Mouse (Mus musculus) olfactory bulb, adult 2 months (tissue): Measurements from ENCODE around the gene Il2rb.

Source experiments
- CTCF ChIP-seq: fragments of 200-500 bp; IDR thresholded peaks from 2 replicates; pipeline ENCODE4 v1.5.1; 2012; ENCODE audit warnings: low read depth, mild to moderate bottlenecking, low read length, moderate library complexity; ENCODE audit not compliant: insufficient read depth
- POLR2A ChIP-seq: fragments of 200-500 bp; IDR thresholded peaks from 2 replicates; pipeline ENCODE4 v1.6.1; 2012; ENCODE audit warnings: mild to moderate bottlenecking, low read depth, low read length, moderate library complexity; ENCODE audit not compliant: insufficient read depth

- TF ChIP-seq POLR2A (no peak), CTCF (no peak)
These were observed 45.2 kb downstream of the Il2rb start for GRCm38 (mm10) chr15:78449694-78450418.
